ENCODE assay signal across 8 mouse cellular contexts in genomic region chr6:110645411-110646361, GRCm38 (mm10). TPM values are rescaled to one million over a fixed set of nuclear protein-coding genes. Genes with fewer than 3 reads are reported as not detected.
DNase-seq lines count a peak whose midpoint lies in the region; ATAC-seq and TF ChIP-seq lines count a peak whose summit lies in the region.

Grm7 (plus strand) TSS chr6:110645581.

- H3K9me3 ChIP-seq in hindbrain, postnatal 0 days (ENCODE audit: low read length): no peaks in the 10 kb centered on the region
- no peaks in the 10 kb centered on the region for H3K9me3 ChIP-seq in liver, embryonic 12.5 days (replicated peaks)

- no peaks in the 10 kb centered on the region for H3K27me3 ChIP-seq in hindbrain, postnatal 0 days (ENCODE audit: insufficient read depth, low read length)
- peaks cover 40% of the 10 kb centered on the region for H3K27me3 ChIP-seq in liver, embryonic 12.5 days (replicated peaks)
- H3K27me3 ChIP-seq in small intestine, adult 2 months (ENCODE audit: control insufficient read depth, insufficient read depth, low read length): no peaks in the 10 kb centered on the region

- H3K36me3 ChIP-seq in hindbrain, postnatal 0 days (ENCODE audit: insufficient read depth, low read length): no peaks in the 10 kb centered on the region
- H3K36me3 ChIP-seq in liver, embryonic 12.5 days: no peaks in the 10 kb centered on the region
- no peaks in the 10 kb centered on the region for H3K36me3 ChIP-seq in small intestine, adult 2 months (ENCODE audit: control insufficient read depth, insufficient read depth, low read length)

- H3K9ac ChIP-seq in hindbrain, postnatal 0 days (replicated peaks; ENCODE audit: low read length): peak within 1 kb of the TSS; percentile 70
- H3K9ac ChIP-seq in liver, embryonic 12.5 days: no peak within 1 kb of the TSS

- DNase-seq in cerebellum, adult 11 months: no peak
- peak; percentile 54 for DNase-seq in ES-CJ7 (ENCODE audit: low read depth, low spot score)
- peak; percentile 80 for DNase-seq in hindbrain, postnatal 0 days (ENCODE audit: low spot score)
- no peak for DNase-seq in natural killer cell, adult 2 months (ENCODE audit: low spot score in 2 of 2)

- H3K4me1 ChIP-seq in embryonic fibroblast, embryonic 13.5 days (ENCODE audit: control insufficient read depth, insufficient read depth, low read length): no peaks in the 10 kb centered on the region; the same call in 1 of the 2 replicates
- no peaks in the 10 kb centered on the region for H3K4me1 ChIP-seq in hindbrain, postnatal 0 days (ENCODE audit: insufficient read depth, low read length)
- no peaks in the 10 kb centered on the region for H3K4me1 ChIP-seq in liver, embryonic 12.5 days
- H3K4me1 ChIP-seq in small intestine, adult 2 months (ENCODE audit: control insufficient read depth, insufficient read depth, insufficient read length, low read length): no peaks in the 10 kb centered on the region

- H3K4me3 ChIP-seq in embryonic fibroblast, embryonic 13.5 days (ENCODE audit: insufficient read depth, low read length): peak within 1 kb of the TSS; percentile 19
- H3K4me3 ChIP-seq in hindbrain, postnatal 0 days (ENCODE audit: low read length): peak within 1 kb of the TSS; percentile 65
- H3K4me3 ChIP-seq in liver, embryonic 12.5 days: peak within 1 kb of the TSS; percentile 21
- peak within 1 kb of the TSS; percentile 10; the same call in 1 of the 2 replicates for H3K4me3 ChIP-seq in small intestine, adult 2 months (ENCODE audit: low read depth, low read length)

- under 1% methylated on average over 60 of the region's 65 CpGs for WGBS in hindbrain, postnatal 0 days
- 4% methylated on average over 64 of the region's 65 CpGs for WGBS in liver, embryonic 12.5 days (ENCODE audit: insufficient replicate concordance)
- 6% methylated on average over 64 of the region's 65 CpGs for WGBS in small intestine, adult 2 months

- ATAC-seq in cerebellum, adult (ENCODE audit: insufficient number of reproducible peaks, low FRiP score, low TSS enrichment): 0 out of 2 replicates have a peak, but pooled peaks have one; percentile 28
- ATAC-seq in hindbrain, postnatal 0 days: peak; percentile 91
- ATAC-seq in liver, embryonic 12.5 days: no peak

- peak within 1 kb of the TSS; percentile 68 for H3K4me2 ChIP-seq in hindbrain, postnatal 0 days (ENCODE audit: low read depth, low read length)
- H3K4me2 ChIP-seq in liver, embryonic 12.5 days: peak within 1 kb of the TSS; percentile 42

- TF ChIP-seq CTCF in embryonic fibroblast, embryonic 13.5 days (IDR thresholded peaks at IDR 0.05; ENCODE audit: borderline replicate concordance, insufficient read depth, low read length): no peak
- no peak for TF ChIP-seq CTCF in hindbrain, postnatal 0 days (IDR thresholded peaks at IDR 0.05; ENCODE audit: low read depth)
- no peak for TF ChIP-seq CTCF in small intestine, adult 2 months (IDR thresholded peaks at IDR 0.05; ENCODE audit: extremely low read depth, insufficient read length, insufficient replicate concordance, low read depth, low read length)

- H3K27ac ChIP-seq in embryonic fibroblast, embryonic 13.5 days (ENCODE audit: insufficient read depth, low read length): no peak within 1 kb of the TSS
- H3K27ac ChIP-seq in hindbrain, postnatal 0 days: peak within 1 kb of the TSS; percentile 79
- H3K27ac ChIP-seq in liver, embryonic 12.5 days: no peak within 1 kb of the TSS
- H3K27ac ChIP-seq in small intestine, adult 2 months (ENCODE audit: insufficient read depth, low read depth, low read length): no peak within 1 kb of the TSS

- no peak for TF ChIP-seq POLR2A in embryonic fibroblast, embryonic 13.5 days (IDR thresholded peaks at IDR 0.05; ENCODE audit: low read depth, low read length)
- TF ChIP-seq POLR2A in small intestine, adult 2 months (IDR thresholded peaks at IDR 0.05; ENCODE audit: low read depth, low read length): no peak

RNA-seq across cellular contexts. Expression of gene Grm7, which starts in this region (rescaled TPM):
- polyA plus RNA-seq in embryonic fibroblast, embryonic 13.5 days (2011; ENCODE audit: insufficient read length, low read depth, missing spikeins): 1.1 TPM in 2 replicates
- 41.4 and 57.6 TPM in 2 replicates for total RNA-seq in hindbrain, postnatal 0 days (2014; rRNA removed)
- 25.9 and 27.5 TPM in 2 replicates for polyA plus RNA-seq in hindbrain, postnatal 0 days (2015; fragmentation: Nextera tagmentation; extraction: Ambion mirVana)
- 0.10 and 0.24 TPM in 2 replicates for polyA plus RNA-seq in liver, embryonic 12.5 days (2016; fragmentation: Nextera tagmentation; extraction: Ambion mirVana)
- 0.03 and 0.11 TPM in 2 replicates for polyA plus RNA-seq in small intestine, adult 2 months (2012; rRNA removed)

Comparison
In these comparisons a context has a peak if more than half of its experiments do, and no peak if none do; other contexts are left out.
1. RNA of gene Grm7 (polyA plus RNA-seq): 25.9 to 27.5 TPM in hindbrain, postnatal 0 days; 1.1 TPM in embryonic fibroblast, embryonic 13.5 days, 0.03 to 0.11 TPM in small intestine, adult 2 months and 0.10 to 0.24 TPM in liver, embryonic 12.5 days; every median in the first group is over 10 times any median in the second.
2. DNase-seq: peak in ES-CJ7 (single experiment) and hindbrain, postnatal 0 days (single experiment); none in cerebellum, adult 11 months (single experiment) and natural killer cell, adult 2 months (0 of 2).
3. H3K4me3 ChIP-seq: peak in every context shown above with its lines; median percentile 65 in hindbrain, postnatal 0 days; 21 in liver, embryonic 12.5 days; 19 in embryonic fibroblast, embryonic 13.5 days; 10 in small intestine, adult 2 months.